Mouse (Mus musculus): ENCODE measurements at regions not wholly inside any gene's neighbourhood (a gene's known extent, or its start where the extent isn't known, plus 50 kb on each side); places are given as distances from the start of the nearest gene placed in this dataset.

DNA sequence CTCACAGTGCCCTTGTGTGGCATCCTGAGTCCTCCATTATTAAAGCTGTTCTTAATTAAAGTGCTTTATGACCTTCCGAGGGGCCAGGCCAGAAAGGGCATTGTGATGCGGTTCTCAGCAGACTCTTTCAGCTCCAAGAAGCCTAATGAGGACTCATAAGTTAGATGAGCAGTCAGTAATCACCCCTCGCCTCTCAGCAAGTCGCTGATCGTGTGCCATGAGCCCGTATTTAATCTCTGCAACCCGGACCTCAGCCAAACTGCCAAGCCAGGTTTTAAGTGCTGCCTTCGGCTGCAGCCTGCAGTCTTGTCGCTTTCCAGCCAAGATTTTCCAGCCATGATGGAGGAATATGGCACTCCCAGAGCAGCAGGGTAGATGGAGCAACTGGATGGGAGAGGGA lies 56.1 kb upstream of the Rbfox1 start:
- DNase-seq (ENCODE audit: extremely low read depth, low read depth, low spot score) = no peak

DNA sequence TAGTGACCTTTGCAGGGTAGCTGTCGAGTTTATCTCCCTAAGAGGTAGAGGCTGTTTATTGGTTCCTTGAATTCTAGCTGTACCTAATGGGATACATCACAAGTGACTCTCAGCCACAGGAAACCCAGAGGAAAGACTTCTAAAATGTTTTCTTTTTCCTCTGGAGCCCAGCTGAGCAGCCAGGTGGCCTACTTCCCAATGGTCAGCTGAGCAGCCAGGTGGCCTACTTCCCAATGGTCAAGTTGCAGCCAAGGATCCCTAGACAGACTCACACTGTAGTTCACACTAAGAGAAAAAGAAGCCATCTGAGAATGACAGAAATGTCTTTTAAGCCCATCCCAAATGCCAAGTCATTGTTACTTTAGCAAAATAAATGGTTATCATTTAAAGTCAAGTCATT lies 61.8 kb upstream of the Rbfox1 start:
- no peak for DNase-seq (ENCODE audit: extremely low read depth, low read depth, low spot score)

DNA sequence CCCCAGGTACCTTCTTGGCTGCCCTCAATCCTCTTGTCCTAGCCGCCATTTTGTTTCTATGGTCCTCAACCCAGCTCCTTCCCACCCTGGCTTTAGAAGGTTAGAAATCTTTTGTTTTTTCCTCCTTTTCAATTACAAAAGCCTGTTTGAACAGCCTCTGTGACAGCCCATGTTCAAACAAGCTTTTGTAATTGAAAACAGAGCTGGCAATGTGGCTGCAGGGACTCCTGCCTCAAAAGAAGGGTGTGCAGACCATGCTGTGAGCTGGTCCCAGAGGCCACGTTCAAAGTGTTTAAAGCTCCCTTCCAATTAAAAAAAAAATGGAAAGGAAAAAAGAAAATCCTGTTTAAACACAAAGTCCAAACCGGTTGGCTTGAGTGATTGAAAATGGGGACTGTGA lies 68.0 kb upstream of the Rbfox1 start:
- DNase-seq (ENCODE audit: extremely low read depth, low read depth, low spot score) = no peak

DNA sequence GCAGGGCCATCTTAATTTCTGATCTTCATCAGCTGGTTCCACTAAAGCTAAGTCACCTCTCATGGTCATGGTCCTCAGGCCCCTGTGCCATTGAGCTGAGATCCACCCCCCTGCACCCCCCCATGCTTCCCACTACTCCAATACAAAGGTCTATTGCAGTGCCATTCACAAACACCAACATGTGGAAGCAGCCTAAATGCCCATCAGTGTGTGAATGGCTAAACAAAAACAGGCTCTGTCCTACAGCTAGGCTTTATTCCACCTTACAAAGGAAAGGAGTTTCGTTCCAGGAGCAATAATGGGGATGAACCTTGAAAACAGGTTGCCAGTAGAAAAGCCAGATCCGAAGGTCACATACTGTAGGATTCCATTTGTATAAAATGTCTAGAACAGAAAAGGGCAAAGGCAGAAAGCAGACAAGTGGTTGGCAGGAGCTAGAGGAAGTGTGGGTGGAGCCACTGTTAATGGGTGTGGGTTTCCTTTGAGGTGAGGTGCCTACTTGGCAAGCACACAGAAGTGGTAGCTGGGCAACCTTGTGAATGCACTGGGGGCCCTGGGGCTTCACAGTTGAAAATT lies 72.8 kb upstream of the Rbfox1 start:
- DNase-seq (ENCODE audit: extremely low read depth, low read depth, low spot score) = no peak

DNA sequence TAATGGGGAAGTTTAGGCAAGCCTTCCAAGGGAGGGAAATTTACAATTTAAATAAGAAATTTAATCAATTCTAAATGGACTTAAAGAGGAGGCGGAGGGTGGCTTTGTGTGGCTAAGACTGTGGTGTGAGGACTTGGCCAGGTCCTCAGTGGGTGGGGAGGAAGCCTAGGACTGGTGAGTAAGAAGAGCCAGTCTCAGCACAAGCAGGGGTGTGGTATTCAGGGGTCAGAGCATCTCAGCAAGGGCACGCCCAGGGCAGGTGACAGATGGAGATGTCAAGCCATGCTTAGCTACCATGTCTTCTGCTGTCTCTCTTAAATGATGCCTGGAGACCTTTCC lies 73.5 kb upstream of the Rbfox1 start:
- DNase-seq (ENCODE audit: extremely low read depth, low read depth, low spot score) = no peak

DNA sequence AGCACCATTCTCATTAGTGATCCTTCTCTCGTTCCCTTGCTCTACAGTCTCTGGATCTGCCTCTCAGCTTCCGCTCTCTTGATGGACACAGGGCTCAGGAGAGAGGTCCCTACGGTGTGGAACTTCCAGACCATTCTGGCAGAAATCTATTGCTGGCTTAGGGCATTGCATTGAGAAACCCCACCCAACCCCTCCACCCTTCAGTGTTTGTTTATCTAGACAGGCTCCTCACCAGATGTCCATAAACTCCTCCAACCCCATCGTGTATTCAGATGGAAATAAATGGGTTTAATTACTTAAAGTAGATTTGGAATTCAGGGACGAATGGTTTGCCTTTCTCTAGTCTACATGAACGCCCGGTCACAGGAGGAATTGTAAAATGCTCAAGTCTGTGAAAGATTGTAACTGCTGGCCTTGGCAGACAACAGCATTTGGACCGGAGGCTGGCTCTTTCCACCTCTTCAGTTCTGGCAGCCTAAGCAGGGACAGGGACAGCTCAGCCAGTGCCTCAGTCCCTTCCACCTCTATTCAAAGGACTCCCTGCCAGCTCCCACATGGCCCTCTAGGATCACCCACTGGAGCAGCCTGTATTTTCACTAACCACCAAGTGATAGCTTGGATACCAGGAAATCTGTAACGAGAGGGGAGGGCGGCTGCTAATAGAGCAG lies 74.0 kb upstream of the Rbfox1 start:
- DNase-seq (ENCODE audit: extremely low read depth, low read depth, low spot score) = no peak

DNA sequence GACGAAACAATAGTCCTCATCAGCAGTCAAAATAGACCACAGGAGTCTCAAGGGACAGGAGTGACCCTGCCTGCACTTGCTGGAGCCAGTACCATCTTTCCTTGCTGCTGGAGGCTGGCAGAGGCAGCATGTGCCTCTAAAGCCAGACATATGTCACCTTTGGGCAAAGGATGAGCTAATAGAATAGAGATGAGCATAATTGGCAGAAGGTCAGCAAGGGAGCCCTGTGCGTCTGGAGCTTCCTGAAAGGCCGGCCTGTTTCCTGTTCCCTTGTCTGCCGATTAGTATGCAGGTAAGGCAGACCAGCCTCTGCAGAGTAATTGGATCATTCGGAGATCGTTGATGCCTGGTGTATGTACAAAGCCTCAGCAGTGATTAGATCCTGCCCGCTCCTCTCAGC lies 87.0 kb upstream of the Rbfox1 start:
- no peak for DNase-seq (ENCODE audit: extremely low read depth, low read depth, low spot score)

DNA sequence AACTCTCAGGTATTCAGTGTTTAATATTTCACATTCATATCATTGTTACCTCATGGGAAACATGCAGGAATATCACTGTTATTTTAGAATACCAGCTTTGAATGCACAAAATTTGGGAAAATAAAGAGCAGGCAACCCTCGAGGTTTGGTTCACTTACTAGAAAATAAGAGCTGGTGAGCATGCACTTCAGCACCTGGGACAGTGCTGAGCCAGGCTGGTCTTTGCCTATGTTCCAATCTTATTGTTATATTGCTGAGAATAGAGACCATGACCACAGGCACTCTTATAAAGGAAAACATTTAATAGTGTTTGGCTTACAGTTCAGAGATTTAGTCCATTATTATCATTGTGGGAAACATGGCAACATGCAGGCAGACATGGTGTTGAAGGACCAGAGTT lies 92.9 kb upstream of the Rbfox1 start:
- no peak for DNase-seq (ENCODE audit: extremely low read depth, low read depth, low spot score)

DNA sequence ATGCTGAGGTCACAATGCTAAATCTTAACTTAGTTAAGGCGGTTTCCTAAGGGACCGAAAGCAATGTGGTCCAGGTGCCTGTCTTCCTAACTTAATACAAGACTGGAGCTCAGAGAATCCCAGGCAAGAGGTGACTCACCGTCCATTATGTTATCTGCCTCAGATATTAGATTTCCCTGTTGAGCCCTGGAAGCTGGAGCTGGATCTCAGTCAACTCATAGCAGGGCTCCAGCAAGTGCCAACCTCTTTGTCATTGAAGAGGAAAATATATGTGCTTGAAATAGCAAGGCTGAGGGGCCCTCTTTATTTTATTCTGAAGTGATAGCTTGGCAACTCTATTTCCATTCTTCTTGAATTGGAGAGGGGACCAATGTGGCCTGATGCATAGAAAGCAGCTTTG lies 95.0 kb upstream of the Rbfox1 start:
- DNase-seq (ENCODE audit: extremely low read depth, low read depth, low spot score) = no peak

DNA sequence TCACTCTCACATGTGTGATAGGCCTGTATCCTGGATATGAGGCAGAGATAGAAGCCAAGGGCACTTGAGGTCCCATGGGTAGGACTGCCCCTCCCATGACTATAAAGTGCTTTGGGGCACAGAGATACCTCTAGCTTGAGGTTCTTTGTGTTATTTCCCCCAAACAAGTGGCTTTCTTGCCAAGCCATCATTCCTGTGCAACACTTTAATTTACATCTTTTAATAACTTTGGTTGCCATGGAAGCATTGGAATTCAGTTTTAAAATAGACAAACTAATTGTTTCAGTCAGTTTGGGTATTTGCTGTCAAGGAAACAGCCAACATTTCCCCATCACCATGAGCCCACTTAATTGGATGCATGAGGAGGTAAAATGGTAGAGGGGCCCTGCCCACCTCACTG lies 97.9 kb upstream of the Rbfox1 start:
- no peak for DNase-seq (ENCODE audit: extremely low read depth, low read depth, low spot score)

DNA sequence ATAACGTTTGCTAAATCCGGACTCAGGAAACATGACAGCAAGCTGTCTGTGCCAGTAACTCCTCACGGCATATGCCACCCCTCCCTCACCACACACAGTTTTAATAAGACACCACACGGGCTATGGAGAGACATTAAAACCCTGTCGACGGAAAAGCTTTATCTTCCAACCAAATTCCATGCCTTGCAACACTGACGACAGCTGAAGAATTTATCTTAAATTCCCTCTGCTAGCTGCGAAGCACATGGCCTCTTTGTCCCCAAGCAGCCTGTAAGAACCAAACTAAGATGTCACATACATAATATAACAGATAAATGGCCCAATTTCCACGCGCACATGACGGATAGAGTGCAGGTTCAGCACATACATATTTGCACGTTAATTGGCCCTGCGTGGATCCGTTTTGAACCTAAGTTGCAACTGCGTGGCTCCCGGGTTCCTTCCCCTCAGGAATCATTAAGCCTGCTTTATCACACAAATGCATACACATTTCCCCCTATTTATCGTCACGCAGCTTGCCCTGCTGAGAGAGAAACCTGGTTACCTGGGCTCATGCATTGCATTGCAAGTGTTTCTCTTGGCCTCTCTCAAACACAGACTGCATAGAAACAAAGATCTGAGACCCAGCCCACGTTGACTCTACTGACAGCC lies 118.3 kb upstream of the Rbfox1 start:
- DNase-seq (ENCODE audit: extremely low read depth, low read depth, low spot score) = no peak

DNA sequence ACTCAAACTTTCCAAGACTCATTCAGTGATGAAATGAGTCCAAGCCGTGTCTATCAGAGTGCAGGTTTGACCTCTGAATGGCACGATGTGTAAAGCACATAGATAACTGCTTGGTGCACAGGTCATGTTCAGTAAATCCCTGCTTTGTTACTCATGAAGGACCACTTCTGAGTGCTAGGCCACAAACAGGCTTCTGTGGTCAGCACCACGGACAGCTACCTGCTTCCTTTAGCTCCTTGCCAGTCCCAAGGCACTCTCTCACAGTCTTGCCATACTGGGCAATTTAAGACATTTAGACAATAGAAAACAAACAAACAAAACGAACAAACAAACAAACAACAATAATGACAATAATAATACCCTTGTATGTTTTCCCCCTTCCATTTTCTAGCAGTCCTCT lies 120.0 kb upstream of the Rbfox1 start:
- DNase-seq (ENCODE audit: extremely low read depth, low read depth, low spot score) = no peak

DNA sequence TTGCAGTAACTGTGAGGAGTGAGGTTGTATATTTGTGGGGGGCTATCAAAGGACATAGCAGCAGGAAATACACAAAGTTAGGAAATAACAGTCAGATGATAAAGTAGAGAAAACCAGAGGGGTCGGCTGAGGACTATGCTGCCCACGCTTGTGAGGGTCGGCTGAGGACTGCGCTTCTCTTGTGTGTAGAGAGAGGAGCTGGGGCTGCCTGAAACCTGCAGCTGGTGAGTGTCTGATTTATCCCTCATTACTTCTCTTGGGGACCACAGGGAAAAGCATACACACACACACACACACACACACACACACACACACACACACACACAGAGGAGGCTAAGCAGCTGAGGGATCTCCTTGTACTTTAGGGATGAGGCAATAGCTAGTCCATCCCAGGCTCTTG lies 124.3 kb upstream of the Rbfox1 start:
- DNase-seq (ENCODE audit: extremely low read depth, low read depth, low spot score) = no peak

DNA sequence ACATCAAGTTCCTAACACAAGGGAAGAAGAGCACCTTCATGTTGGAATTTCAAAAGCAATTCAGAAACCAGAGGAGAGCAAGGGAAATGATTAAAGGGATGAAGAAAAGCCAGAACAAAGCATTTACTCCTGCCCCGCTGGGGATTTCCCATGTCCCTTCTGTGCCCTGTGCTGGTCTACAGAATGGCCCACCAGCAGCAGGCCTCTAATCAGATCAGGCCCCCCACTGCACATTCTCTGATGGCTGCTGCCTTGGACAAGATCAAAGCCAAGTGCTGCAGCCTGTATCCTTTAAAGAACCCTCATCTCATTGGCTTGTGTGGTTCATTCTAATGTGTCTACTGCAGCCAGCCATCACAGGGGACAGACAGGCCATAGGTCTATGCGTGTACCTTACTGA lies 126.1 kb upstream of the Rbfox1 start:
- no peak for DNase-seq (ENCODE audit: extremely low read depth, low read depth, low spot score)

DNA sequence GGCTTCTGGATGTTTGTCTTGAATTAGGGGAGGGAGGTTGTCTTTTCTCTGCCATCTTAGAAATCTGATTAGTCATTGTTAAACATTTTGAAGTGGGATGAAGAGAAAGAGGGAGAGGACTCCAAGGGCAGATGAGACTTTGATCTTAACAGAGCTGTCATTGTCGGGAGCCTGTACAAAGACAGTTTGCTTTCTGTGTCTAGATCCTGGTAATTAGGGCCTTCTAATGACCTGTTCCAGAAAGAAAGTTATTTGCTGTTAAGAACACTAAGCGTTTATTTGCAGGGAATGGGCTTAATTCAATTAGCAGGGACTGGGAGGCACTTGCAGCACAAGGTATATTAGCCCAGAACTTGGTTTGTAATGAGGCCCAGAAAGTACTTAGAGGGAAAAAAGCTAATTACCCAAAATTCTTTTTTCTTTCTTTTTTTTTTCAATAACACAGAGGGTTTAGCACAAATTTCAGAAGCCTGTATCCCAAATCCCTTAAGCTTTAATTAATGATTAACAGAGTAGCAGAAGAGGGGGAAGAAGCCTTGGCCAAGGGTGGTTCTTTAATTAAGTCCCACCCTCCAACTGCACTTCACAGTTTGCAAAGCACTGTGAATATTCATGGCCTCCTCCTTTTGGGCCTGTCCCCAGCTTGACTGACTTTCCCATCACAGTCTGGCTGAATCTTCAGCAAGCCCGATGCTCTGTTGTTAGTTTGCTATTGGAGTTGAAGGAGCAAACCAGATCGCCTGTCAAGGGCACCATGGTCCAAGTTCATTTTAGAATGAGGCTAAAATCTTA lies 142.2 kb upstream of the Rbfox1 start:
- DNase-seq (ENCODE audit: extremely low read depth, low read depth, low spot score) = no peak

DNA sequence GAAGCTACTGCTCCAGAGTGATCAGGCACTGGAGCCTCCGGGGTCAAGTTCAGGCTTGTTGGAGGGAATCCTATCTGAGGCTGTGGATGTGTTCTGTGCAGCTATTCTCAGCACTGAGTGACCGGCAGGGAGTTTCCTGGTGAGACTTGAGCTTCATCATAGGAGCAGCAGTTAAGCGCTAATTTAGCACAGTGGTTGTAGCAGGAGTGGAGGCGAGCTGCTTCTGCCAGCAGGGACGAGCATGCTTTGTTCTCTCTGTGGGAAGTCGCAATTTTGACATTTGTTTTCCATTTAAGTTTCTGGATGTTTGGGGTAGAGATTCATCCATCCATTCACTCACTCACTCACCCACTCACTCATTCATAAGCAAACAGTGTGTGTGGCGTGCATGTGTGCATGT lies 144.4 kb upstream of the Rbfox1 start:
- no peak for DNase-seq (ENCODE audit: extremely low read depth, low read depth, low spot score)

DNA sequence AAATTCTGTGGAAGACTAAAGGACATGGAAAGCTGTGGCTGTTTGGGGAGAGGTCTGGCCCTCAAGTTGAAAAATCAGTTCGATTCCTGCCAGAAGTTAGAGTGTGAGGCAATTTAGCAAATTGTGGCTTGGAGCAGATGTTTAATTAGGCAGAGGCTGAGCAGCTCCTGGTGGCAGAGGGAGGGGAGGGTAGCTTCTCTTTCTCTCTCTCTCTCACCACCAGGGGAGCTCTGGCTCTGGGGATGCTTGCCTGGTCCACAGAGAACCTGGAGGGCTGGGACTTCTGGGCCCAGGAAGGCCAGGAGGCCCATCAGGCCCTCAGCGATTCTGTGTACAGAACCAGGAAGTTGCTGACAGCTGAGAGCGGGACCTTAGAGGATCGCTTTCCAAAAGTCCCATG lies 151.5 kb upstream of the Rbfox1 start:
- DNase-seq (ENCODE audit: extremely low read depth, low read depth, low spot score) = no peak

DNA sequence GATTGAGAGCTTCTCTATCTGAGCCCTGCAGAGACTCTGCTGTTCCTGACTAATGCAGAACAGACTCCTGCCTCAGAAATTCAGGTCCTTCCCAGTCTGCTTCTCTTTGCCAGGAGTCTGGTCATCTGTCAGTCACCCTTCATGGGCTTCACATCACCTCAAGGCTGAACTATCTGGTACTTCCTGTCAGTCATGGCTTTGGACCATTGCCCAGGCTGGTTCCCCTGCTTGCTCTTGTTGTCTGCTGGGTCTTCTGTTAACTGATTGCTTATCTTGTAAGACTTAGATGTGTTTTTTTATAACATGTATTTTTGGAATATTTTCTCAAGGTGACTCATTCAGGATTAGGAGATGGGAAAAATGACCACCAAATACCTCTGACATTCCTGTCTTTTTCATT lies 162.6 kb upstream of the Rbfox1 start:
- DNase-seq (ENCODE audit: extremely low read depth, low read depth, low spot score) = no peak

DNA sequence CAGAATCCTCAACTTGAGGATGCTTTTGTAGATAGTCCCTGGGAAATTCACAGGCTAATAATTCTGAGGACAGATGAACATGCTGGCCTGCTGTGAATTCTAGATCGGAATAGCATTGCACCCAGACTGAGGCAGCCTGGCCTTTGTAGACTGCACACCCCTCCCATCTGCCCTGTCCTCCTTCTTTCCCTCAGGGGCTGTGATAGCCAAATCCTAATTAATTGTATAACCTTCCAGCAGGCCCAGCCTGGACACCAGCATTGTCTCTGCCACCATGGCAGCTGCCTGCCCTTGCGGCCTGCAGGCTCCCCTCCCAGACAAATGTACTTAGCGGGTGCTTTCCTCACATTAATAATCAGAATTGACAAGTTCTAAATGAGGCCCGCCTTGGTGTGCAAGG lies 171.7 kb upstream of the Rbfox1 start:
- DNase-seq (ENCODE audit: extremely low read depth, low read depth, low spot score) = no peak

DNA sequence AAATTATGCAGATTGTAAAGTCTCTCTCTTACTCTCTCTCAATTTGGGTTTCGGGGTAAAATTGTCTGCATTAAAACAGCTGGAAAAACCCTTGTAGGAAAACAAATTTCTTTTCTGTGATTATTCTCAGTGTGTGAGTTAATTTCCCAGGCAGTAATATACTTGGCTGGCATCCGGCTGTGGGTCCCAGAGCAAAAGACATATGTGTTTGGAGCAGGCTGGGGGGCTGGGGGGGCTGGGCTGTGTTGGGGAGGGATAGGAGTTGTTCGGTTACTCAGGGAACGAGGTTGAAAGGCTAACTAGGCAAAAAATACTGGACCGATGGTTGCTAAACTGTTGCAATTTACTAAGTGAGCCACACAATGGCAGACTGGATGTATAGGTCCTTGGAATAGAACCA lies 175.3 kb upstream of the Rbfox1 start:
- DNase-seq (ENCODE audit: extremely low read depth, low read depth, low spot score) = no peak

DNA sequence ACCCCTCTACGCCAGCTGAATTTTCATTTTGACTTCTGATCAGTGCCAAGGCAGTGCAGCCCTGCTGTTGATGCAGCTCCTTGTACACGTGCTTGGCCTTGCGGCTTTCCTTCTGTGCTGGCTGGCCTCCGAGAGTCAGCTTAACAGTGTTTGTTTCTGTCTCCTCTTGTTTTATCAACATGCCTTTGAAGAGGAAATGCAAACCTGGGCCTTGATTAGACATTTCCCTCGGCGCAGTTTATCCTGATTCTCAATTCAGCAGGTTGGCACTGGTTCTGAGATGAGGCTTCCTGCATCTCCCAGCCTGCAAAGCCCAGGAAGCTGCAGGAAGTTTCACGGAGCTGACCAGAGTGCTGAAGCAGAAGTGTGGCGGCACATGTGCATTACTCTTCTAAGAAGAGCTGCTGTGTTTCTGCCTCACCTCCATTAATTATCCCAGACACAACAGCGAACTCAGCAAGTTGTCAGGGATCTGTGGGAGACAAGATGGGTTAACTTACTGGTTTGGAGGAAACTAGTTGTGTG lies 184.4 kb upstream of the Rbfox1 start:
- DNase-seq (ENCODE audit: extremely low read depth, low read depth, low spot score) = no peak

DNA sequence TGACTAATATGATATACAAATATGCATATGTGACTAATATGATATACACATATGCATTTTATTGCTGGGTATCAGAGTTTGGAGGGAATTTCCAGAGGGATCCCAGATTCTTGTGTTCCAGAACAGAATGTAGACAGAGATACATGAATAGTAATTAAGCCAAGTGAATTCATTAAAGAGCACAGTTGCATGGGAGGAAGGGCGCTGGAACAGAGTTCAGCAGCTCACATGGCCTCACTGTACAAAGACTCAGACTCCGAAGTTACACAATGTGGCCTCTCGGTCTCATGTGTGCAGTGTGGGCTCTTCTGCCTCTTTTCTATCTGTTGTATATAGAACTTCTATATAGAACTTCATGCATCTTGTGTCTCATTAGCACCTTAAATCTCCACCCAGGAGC lies 196.8 kb upstream of the Rbfox1 start:
- DNase-seq (ENCODE audit: extremely low read depth, low read depth, low spot score) = no peak

Data from fat pad, adult 2 months (tissue).